Mouse (Mus musculus) CH12.LX (cell line): ENCODE data around the gene Axdnd1. TPM values are rescaled to one million over a fixed set of nuclear protein-coding genes. Genes with fewer than 3 reads are reported as not detected.

Source experiments
- DNase-seq: peaks from one replicate; pipeline ENCODE4 v3.0.0-alpha.2; 2013; ENCODE audit errors: extremely low read depth
- H3K27ac ChIP-seq: 2 replicates; pipeline ENCODE4 v1.5.1; 2012; ENCODE audit warnings: low read depth, mild to moderate bottlenecking, control low read depth, moderate library complexity; ENCODE audit not compliant: insufficient read depth
- H3K27me3 ChIP-seq: replicated peaks from 2 replicates; pipeline ENCODE3; 2012; ENCODE audit warnings: inconsistent platforms
- H3K36me3 ChIP-seq, 2 experiments: replicated peaks in 1 of 2; 2 replicates each; pipeline versions ENCODE3 to v1.6.1; 2012; ENCODE audit warnings: inconsistent platforms in 1 of 2, low read length in 1 of 2, mild to moderate bottlenecking in 1 of 2, mixed read lengths in 1 of 2, moderate library complexity in 1 of 2; ENCODE audit not compliant: control insufficient read depth in 1 of 2, insufficient read depth in 1 of 2
- H3K4me1 ChIP-seq, 2 experiments: 2 replicates each; pipeline ENCODE4 v1.6.1; 2012; ENCODE audit warnings: inconsistent platforms in 1 of 2, moderate library complexity in 1 of 2; ENCODE audit not compliant: insufficient read depth in 2 of 2, control insufficient read depth in 1 of 2
- H3K4me2 ChIP-seq: 2 replicates; pipeline ENCODE4 v1.6.1; 2012; ENCODE audit warnings: low read depth, mild to moderate bottlenecking, control low read depth; ENCODE audit not compliant: poor library complexity, insufficient read depth, severe bottlenecking
- H3K4me3 ChIP-seq, 3 experiments: fragments of 150-350 bp in 1 of 3; sonication (generic) in 1 of 3; replicated peaks in 1 of 3; 2 replicates each; pipeline versions ENCODE3 to v1.5.1; 2011 to 2012; ENCODE audit warnings: low read depth in 2 of 3, low read length in 2 of 3, mild to moderate bottlenecking in 2 of 3, moderate library complexity in 2 of 3, control low read depth in 1 of 3, improper control_type of control experiment in 1 of 3, inconsistent platforms in 1 of 3, mixed read lengths in 1 of 3; ENCODE audit not compliant: poor library complexity in 1 of 3
- H3K79me2 ChIP-seq: replicated peaks from 2 replicates; pipeline ENCODE4 v1.6.1; 2012; ENCODE audit warnings: mild to moderate bottlenecking, moderate library complexity; ENCODE audit not compliant: control insufficient read depth, poor library complexity, insufficient read depth, severe bottlenecking; ENCODE audit errors: extremely low read depth
- H3K9ac ChIP-seq: 2 replicates; pipeline ENCODE4 v1.6.1; 2012; ENCODE audit warnings: low read depth, mild to moderate bottlenecking, control low read depth, moderate library complexity; ENCODE audit not compliant: insufficient read depth
- H3K9me3 ChIP-seq: replicated peaks from 2 replicates; pipeline ENCODE3; 2012; ENCODE audit warnings: low read length, inconsistent platforms, mixed read lengths
- CHD1 ChIP-seq: IDR thresholded peaks from 2 replicates; pipeline ENCODE4 v1.6.1; 2012; ENCODE audit warnings: low read depth, low read length, improper control_type of control experiment, inconsistent platforms
- CTCF ChIP-seq, 2 experiments: IDR thresholded peaks in 1 of 2; conservative IDR thresholded peaks in 1 of 2; 2 replicates each; pipeline ENCODE4 v1.5.1; 2011 to 2012; ENCODE audit warnings: low read depth in 2 of 2, low read length in 2 of 2, improper control_type of control experiment in 1 of 2, inconsistent platforms in 1 of 2, mild to moderate bottlenecking in 1 of 2, moderate library complexity in 1 of 2
- ELF1 ChIP-seq: IDR thresholded peaks from 2 replicates; pipeline ENCODE4 v1.6.1; 2014; ENCODE audit warnings: low read depth, mild to moderate bottlenecking, inconsistent platforms, low read length, improper control_type of control experiment
- ETS1 ChIP-seq: conservative IDR thresholded peaks from 2 replicates; pipeline ENCODE4 v1.6.1; 2012; ENCODE audit warnings: low read depth, mild to moderate bottlenecking, inconsistent platforms, low read length, improper control_type of control experiment, moderate library complexity
- GABPA ChIP-seq: IDR thresholded peaks from 2 replicates; pipeline ENCODE4 v1.6.1; 2012; ENCODE audit warnings: low read depth, low read length, improper control_type of control experiment, inconsistent platforms; ENCODE audit not compliant: insufficient replicate concordance
- JUND ChIP-seq: conservative IDR thresholded peaks from 2 replicates; pipeline ENCODE4 v1.6.1; 2011; ENCODE audit warnings: low read depth, low read length, improper control_type of control experiment
- KAT2A ChIP-seq: IDR thresholded peaks from 2 replicates; pipeline ENCODE4 v1.6.1; 2012; ENCODE audit warnings: low read length, improper control_type of control experiment, inconsistent platforms; ENCODE audit not compliant: insufficient replicate concordance
- MAZ ChIP-seq: IDR thresholded peaks from 2 replicates; pipeline ENCODE4 v1.6.1; 2012; ENCODE audit warnings: low read depth, mild to moderate bottlenecking, inconsistent platforms, low read length, improper control_type of control experiment, moderate library complexity
- MEF2A ChIP-seq: IDR thresholded peaks from 2 replicates; pipeline ENCODE4 v1.6.1; 2014; ENCODE audit warnings: low read depth, mild to moderate bottlenecking, inconsistent platforms, low read length, improper control_type of control experiment, borderline replicate concordance
- PAX5 ChIP-seq: IDR thresholded peaks from 2 replicates; pipeline ENCODE4 v1.6.1; 2012; ENCODE audit warnings: low read length, inconsistent platforms, mixed read lengths
- POLR2A ChIP-seq: IDR thresholded peaks from 2 replicates; pipeline ENCODE4 v1.6.1; 2011; ENCODE audit warnings: low read depth, mild to moderate bottlenecking, improper control_type of control experiment, low read length
- RAD21 ChIP-seq: IDR thresholded peaks from 2 replicates; pipeline ENCODE4 v1.6.1; 2011; ENCODE audit warnings: low read depth, mild to moderate bottlenecking, low read length, improper control_type of control experiment, moderate library complexity
- RCOR1 ChIP-seq: conservative IDR thresholded peaks from 2 replicates; pipeline ENCODE4 v1.6.1; 2012; ENCODE audit warnings: low read depth, mild to moderate bottlenecking, inconsistent platforms, low read length, improper control_type of control experiment
- SIN3A ChIP-seq: IDR thresholded peaks from 2 replicates; pipeline ENCODE4 v1.6.1; 2012; ENCODE audit warnings: low read length, improper control_type of control experiment, inconsistent platforms
- UBTF ChIP-seq: IDR thresholded peaks from 2 replicates; pipeline ENCODE4 v1.6.1; 2012; ENCODE audit warnings: low read depth, mild to moderate bottlenecking, inconsistent platforms, low read length, improper control_type of control experiment, moderate library complexity
- USF1 ChIP-seq: IDR thresholded peaks from 2 replicates; pipeline ENCODE4 v1.6.1; 2014; ENCODE audit warnings: low read depth, mild to moderate bottlenecking, inconsistent platforms, low read length, improper control_type of control experiment
- USF2 ChIP-seq: conservative IDR thresholded peaks from 2 replicates; pipeline ENCODE4 v1.6.1; 2011; ENCODE audit warnings: low read depth, low read length, improper control_type of control experiment
- ZC3H11A ChIP-seq: IDR thresholded peaks from 2 replicates; pipeline ENCODE4 v1.6.1; 2012; ENCODE audit warnings: low read depth, mild to moderate bottlenecking, inconsistent platforms, low read length, improper control_type of control experiment
- ZKSCAN1 ChIP-seq: IDR thresholded peaks from 2 replicates; pipeline ENCODE4 v1.6.1; 2012; ENCODE audit warnings: low read depth, inconsistent platforms, low read length, improper control_type of control experiment, borderline replicate concordance
- ZMIZ1 ChIP-seq: IDR thresholded peaks from 2 replicates; pipeline ENCODE4 v1.6.1; 2012; ENCODE audit warnings: low read depth, mild to moderate bottlenecking, inconsistent platforms, low read length, improper control_type of control experiment
- ZNF384 ChIP-seq: IDR thresholded peaks from 2 replicates; pipeline ENCODE4 v1.6.1; 2012; ENCODE audit warnings: low read depth, low read length, improper control_type of control experiment, inconsistent platforms
- dilution Hi-C: fragments of 300-500 bp; cut with MboI; formaldehyde crosslinking; loops from 2 replicates; pipeline ENCODE4 v1.14.3; 2020; ENCODE audit warnings: low sequenced_read_pairs; ENCODE audit not compliant: extremely low pct_unique_long_range_greater_than_20kb, extremely low pct_ligation_motif_present
- in situ Hi-C: fragments of 300-500 bp; cut with MboI; formaldehyde crosslinking; loops from 3 replicates; pipeline ENCODE4 v1.14.3; 2019; ENCODE audit warnings: low sequenced_read_pairs, low pct_ligation_motif_present, low pct_unique_long_range_greater_than_20kb, mixed read lengths
- polyA plus RNA-seq: library from polyadenylated mRNA; unstranded; fragments of >175 nt; gene quantifications from 2 replicates; pipeline ENCODE4 v1.2.1, GENCODE M21; 2012; ENCODE audit warnings: low read depth; ENCODE audit not compliant: insufficient read length
- total RNA-seq, 2 experiments: library from RNA; depleted of rRNA; stranded (reverse); fragments of 300-350 nt in 1 of 2; fragments of >200 nt in 1 of 2; gene quantifications; 2 replicates each; pipeline ENCODE4 v1.2.3; 2012 to 2014

Gene Axdnd1
- total and polyA plus RNA-seq, 3 experiments = not detected

GRCm38 (mm10) chr1:156345633-156346032, 75.3 kb downstream of the Axdnd1 start:
- H3K27me3 ChIP-seq = no peaks in the 10 kb centered on the region
- no peaks in the 10 kb centered on the region for H3K79me2 ChIP-seq
- H3K27ac ChIP-seq = no peak overlapping the region
- no peaks in the 10 kb centered on the region for H3K36me3 ChIP-seq
- no peak overlapping the region for H3K9ac ChIP-seq
- dilution Hi-C loops = no loop called here
- in situ Hi-C loops = no loop called here
- DNase-seq = no peak
- H3K4me1 ChIP-seq = peaks cover 0 to 20% of the 10 kb centered on the region in 2 experiments; a peak in 2 of 4 replicates
- TF ChIP-seq SIN3A = no peak
- TF ChIP-seq ZNF384 = no peak
- no peak for TF ChIP-seq UBTF
- no peak for TF ChIP-seq CTCF (conservative IDR thresholded peaks at IDR 0.05 in 1 of 2, IDR thresholded peaks at IDR 0.05 in 1 of 2; ENCODE audit: low read depth in 2 of 2, low read length in 2 of 2)
- no peak for TF ChIP-seq USF1
- no peak for TF ChIP-seq MEF2A
- no peak for TF ChIP-seq CHD1
- TF ChIP-seq KAT2A = no peak
- no peak for TF ChIP-seq PAX5
- TF ChIP-seq MAZ = no peak
- TF ChIP-seq ELF1 = no peak
- no peak for TF ChIP-seq USF2
- TF ChIP-seq POLR2A = no peak
- TF ChIP-seq ZMIZ1 = no peak
- no peak for TF ChIP-seq ZKSCAN1
- no peak overlapping the region for H3K4me2 ChIP-seq
- no peak overlapping the region for H3K4me3 ChIP-seq
- peaks cover 2% of the 10 kb centered on the region for H3K9me3 ChIP-seq

GRCm38 (mm10) chr1:156344433-156344832, 76.5 kb downstream of the Axdnd1 start:
- dilution Hi-C loops (no loop called here), in situ Hi-C loops (no loop called here)
- no peak overlapping the region for H3K27ac ChIP-seq
- no peaks in the 10 kb centered on the region for H3K27me3 ChIP-seq
- TF ChIP-seq ZC3H11A (no peak), RAD21 (no peak), GABPA (no peak), JUND (no peak), ETS1 (no peak), ZKSCAN1 (no peak), RCOR1 (no peak), USF2 (no peak), ZMIZ1 (no peak)
- no peak for DNase-seq
- H3K4me1 ChIP-seq = peaks cover 0 to 20% of the 10 kb centered on the region in 2 experiments; a peak in 2 of 4 replicates
- no peaks in the 10 kb centered on the region for H3K36me3 ChIP-seq
- H3K9ac ChIP-seq = no peak overlapping the region
- H3K79me2 ChIP-seq = no peaks in the 10 kb centered on the region; the same call in 1 of the 2 replicates
- no peak overlapping the region for H3K4me3 ChIP-seq
- no peak overlapping the region for H3K4me2 ChIP-seq
- H3K9me3 ChIP-seq = peaks cover 2% of the 10 kb centered on the region
